Mouse (Mus musculus): ENCODE results near the gene Sec1.
A peak's percentile ranks its signal among the peaks of the same experiment; 100 is the strongest.

Sec1 gene

GRCm38 (mm10) chr7:45638623-45639401, 55.4 kb downstream of the Sec1 start:
- peak; percentile 95 for DNase-seq

GRCm38 (mm10) chr7:45637710-45638109, 56.5 kb downstream of the Sec1 start:
- no peak for DNase-seq

- DNase-seq = peak; percentile 82
These were observed 58.2 kb downstream of the Sec1 start for GRCm38 (mm10) chr7:45635711-45636688.

DNA sequence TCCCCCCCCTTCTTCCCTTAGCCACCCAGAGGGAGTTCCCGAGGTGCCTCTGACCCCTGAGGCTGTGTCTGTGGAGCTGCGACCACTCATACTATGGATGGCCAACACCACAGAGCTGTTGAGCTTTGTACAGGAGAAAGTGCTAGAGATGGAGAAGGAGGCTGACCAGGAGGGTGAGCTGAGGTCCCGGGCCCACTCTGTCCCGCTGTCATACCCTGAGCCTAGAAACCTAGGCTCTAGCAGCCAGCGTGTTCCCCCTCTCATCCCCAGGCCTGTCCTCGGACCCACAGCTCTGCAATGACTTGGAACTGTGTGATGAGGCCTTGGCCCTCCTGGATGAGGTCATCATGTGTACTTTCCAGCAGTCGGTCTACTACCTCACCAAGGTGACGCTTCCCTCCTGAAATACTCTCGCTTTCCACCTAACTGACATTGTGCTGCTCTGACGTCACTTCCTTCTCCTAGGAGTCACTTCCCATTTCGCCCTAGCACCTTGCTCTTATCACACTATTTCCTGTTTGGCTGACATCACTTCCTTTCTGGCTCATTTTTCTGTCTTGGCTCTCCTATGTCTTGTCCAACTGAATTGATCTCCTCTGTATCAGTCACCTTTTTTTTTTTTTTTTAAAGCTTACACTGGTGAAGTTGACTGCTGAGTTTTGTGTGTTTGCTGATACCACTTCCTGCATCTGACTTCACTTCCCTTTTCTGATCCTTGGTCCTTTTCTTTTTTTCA, 59.1 kb downstream of the Sec1 start:
- DNase-seq = peak; percentile 50

DNA sequence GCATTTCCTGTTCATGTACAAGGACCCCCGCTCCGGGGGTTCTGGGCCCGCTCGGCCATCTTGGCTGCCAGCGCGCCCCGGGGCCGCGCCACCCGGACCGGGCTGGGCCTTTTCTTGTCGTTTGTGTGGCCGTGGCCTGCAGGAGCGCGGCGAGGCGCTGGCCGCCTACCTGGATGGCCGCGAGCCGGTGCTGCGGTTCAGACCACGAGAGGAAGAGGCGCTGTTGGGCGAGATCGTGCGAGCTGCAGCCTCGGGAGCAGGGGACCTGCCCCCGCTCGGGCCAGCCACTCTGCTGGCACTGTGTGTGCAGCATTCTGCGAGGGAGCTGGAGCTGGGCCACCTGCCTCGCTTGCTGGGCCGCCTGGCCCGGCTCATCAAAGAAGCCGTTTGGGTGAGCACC, 61.7 kb downstream of the Sec1 start:
- DNase-seq = peak; percentile 54

- DNase-seq = no peak
These were observed 63.9 kb downstream of the Sec1 start for GRCm38 (mm10) chr7:45630064-45630907.

DNA sequence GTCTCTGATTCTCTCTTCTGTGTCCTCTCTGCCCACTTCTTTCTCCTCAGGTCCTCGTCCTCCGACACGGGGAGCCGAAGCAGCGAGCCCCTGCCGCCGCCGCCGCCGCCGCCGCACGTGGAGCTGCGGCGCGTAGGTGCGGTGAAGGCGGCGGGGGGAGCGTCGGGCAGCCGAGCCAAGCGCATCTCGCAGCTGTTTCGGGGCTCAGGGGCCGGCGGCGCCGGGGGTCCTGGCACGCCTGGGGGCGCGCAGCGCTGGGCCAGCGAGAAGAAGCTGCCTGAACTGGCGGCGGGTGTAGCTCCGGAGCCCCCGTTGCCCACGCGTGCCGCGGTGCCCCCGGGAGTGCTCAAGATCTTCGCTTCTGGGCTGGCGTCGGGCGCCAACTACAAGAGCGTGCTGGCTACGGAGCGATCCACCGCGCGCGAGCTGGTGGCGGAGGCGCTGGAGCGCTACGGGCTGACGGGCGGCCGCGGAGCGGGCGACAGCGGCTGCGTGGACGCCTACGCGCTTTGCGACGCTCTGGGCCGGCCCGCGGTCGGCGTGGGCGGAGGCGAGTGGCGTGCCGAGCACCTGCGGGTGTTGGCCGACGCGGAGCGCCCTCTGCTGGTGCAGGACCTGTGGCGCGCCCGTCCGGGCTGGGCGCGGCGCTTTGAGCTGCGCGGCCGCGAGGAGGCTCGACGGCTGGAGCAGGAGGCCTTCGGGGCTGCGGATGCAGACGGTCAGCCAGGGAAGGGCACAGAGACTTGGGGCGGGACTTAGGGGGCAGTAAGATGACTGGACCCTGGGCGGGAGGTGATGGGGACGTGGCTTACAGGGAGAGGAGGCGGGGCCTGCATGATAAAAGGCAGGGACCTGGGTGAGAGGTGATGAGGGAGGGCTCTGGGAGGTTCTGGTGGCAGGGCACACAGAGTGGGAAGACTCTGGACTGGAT, 65.6 kb downstream of the Sec1 start:
- DNase-seq = peak; percentile 93
